Mouse (Mus musculus) G1E (cell line): ENCODE data around the gene Smg6. TPM values are rescaled to one million over a fixed set of nuclear protein-coding genes. Genes with fewer than 3 reads are reported as not detected.

Source experiments
- ATAC-seq: 2 replicates; pipeline ENCODE4 v1.8.0; 2016; ENCODE audit warnings: mild to moderate bottlenecking; ENCODE audit not compliant: insufficient number of reproducible peaks, poor library complexity, low FRiP score, severe bottlenecking; ENCODE audit errors: extremely low read depth
- DNase-seq: peaks from one replicate; pipeline ENCODE4 v3.0.0; 2012; ENCODE audit warnings: low spot score
- H3K27me3 ChIP-seq: 2 replicates; pipeline ENCODE4 v1.6.1; 2012; ENCODE audit warnings: mild to moderate bottlenecking, low read length, inconsistent platforms; ENCODE audit not compliant: insufficient read depth
- H3K36me3 ChIP-seq: replicated peaks from 2 replicates; pipeline ENCODE3; 2012; ENCODE audit warnings: mild to moderate bottlenecking, inconsistent platforms
- H3K4me1 ChIP-seq: 2 replicates; pipeline ENCODE4 v1.6.1; 2012; ENCODE audit warnings: low read depth, low read length, inconsistent platforms, mixed read lengths; ENCODE audit not compliant: insufficient read depth
- H3K4me3 ChIP-seq: 2 replicates; pipeline ENCODE4 v1.5.1; 2012; ENCODE audit warnings: low read depth, mild to moderate bottlenecking, inconsistent platforms, low read length, moderate library complexity, mixed read lengths
- H3K9me3 ChIP-seq: replicated peaks from 2 replicates; pipeline ENCODE4 v1.6.1; 2012; ENCODE audit warnings: inconsistent platforms
- CTCF ChIP-seq: IDR thresholded peaks from 2 replicates; pipeline ENCODE4 v1.5.1; 2012; ENCODE audit warnings: low read depth, low read length, inconsistent platforms, mixed read lengths
- GATA1 ChIP-seq: IDR thresholded peaks from 2 replicates; pipeline ENCODE4 v1.6.1; 2012; ENCODE audit warnings: borderline replicate concordance, low read length, inconsistent platforms, mixed read lengths
- GATA2 ChIP-seq: IDR thresholded peaks from 2 replicates; pipeline ENCODE4 v1.6.1; 2012; ENCODE audit warnings: low read depth, low read length, inconsistent platforms, borderline replicate concordance
- POLR2AphosphoS5 ChIP-seq: IDR thresholded peaks from 2 replicates; pipeline ENCODE4 v1.6.1; 2012; ENCODE audit warnings: low read depth, low read length, inconsistent platforms; ENCODE audit not compliant: insufficient replicate concordance
- TAL1 ChIP-seq: conservative IDR thresholded peaks from 2 replicates; pipeline ENCODE4 v1.6.1; 2012; ENCODE audit warnings: low read depth, low read length, inconsistent platforms, mixed read lengths
- polyA plus RNA-seq: library from polyadenylated mRNA; stranded (reverse); fragments of >175 nt; gene quantifications from 2 replicates; pipeline ENCODE4 v1.2.3, GENCODE M21; 2012
- total RNA-seq, 2 experiments: library from RNA; stranded (forward) in 1 of 2; stranded (reverse) in 1 of 2; fragments of 200-1000 nt in 1 of 2; fragments of >200 nt in 1 of 2; fragmentation: Nextera tagmentation in 1 of 2; gene quantifications; 2 replicates each; pipeline ENCODE4 v1.2.3; 2014 to 2017

Smg6 gene
- total and polyA plus RNA-seq, 3 experiments, result 17.4 to 54.3 (median 42.1) TPM

DNA sequence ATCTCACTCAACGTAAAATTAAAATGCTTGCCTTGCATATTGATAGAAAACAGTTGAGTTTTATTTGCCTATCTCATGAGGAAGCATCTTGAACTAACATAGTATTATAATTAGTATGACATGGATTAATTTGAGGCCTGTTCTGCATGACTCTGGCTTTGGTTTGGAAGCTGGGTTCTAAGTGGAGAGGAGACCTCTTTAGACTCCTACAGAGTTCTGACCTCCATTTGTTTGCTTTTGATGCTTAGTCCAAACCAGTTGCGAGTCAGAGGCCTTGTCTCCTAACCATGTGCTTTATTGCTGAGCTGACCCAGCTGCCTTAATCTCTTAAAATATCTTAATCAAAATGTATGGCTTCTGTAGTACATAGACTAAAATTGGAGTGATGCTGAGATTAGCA lies 32.0 kb downstream of the Smg6 start:
- Histone ChIP-seq H3K27me3 (no peaks in the 10 kb centered on the region), H3K36me3 (peaks cover 59% of the 10 kb centered on the region), H3K9me3 (no peaks in the 10 kb centered on the region), H3K4me1 (peaks cover 13% of the 10 kb centered on the region), H3K4me3 (no peak overlapping the region)
- ATAC-seq (no peak), DNase-seq (no peak)
- TF ChIP-seq POLR2AphosphoS5, result no peak
- no peak for TF ChIP-seq CTCF
- no peak for TF ChIP-seq GATA2
- TF ChIP-seq TAL1, result no peak
- no peak for TF ChIP-seq GATA1

DNA sequence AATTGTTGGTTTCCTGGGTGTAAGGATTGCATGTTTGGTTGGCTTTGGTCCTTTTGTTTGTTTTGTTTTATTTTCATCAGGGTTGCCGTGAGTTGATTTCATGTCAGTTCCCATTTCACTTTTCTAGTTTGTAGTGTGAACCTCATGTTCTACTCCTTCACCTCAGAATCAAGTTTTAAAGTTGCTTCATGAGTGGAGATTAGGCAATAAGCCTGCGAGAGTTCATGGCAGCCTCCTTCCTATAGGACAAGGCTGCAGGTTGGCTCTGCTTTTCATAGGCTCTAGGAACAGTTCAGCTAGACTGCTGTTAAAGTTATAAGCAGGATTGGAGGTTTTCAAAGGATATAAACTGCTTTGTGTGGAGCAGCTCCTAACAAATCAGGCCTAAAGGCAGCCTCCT lies 33.9 kb downstream of the Smg6 start:
- DNase-seq (no peak), ATAC-seq (no peak)
- H3K4me1 ChIP-seq, result peaks cover 11% of the 10 kb centered on the region
- no peaks in the 10 kb centered on the region for H3K27me3 ChIP-seq
- no peaks in the 10 kb centered on the region for H3K9me3 ChIP-seq
- H3K4me3 ChIP-seq, result no peak overlapping the region
- TF ChIP-seq GATA2 (no peak), CTCF (no peak), POLR2AphosphoS5 (no peak), TAL1 (no peak), GATA1 (no peak)
- H3K36me3 ChIP-seq, result peaks cover 48% of the 10 kb centered on the region

DNA sequence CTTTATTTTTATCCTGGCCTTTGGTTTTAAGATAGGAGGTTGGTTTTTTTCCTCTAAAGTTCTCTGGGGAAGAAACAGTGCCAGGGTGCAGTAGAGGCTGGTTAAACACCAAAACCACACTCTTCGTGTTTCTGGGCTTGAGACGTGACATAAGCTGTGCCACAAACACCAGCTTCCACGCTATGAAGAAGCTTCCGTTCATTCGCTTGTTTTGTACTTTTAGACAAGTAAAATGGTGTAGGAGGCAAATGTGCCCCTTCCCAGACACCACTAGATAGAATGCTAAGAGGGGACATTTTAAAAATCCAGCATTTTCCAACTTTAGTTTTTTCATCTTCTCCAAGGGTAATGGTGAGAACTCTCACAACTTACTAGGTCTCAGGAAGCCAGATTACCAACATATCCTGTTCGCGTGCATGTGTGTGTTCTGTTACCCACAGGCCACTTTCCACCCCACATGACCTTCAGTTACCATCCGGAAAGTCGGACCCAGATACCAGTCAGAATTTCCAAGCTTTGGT lies 34.5 kb downstream of the Smg6 start:
- no peak for DNase-seq
- no peak for ATAC-seq
- peaks cover 44% of the 10 kb centered on the region for H3K36me3 ChIP-seq
- no peaks in the 10 kb centered on the region for H3K27me3 ChIP-seq
- H3K9me3 ChIP-seq, result no peaks in the 10 kb centered on the region
- H3K4me3 ChIP-seq, result no peak overlapping the region
- no peak for TF ChIP-seq POLR2AphosphoS5
- TF ChIP-seq CTCF, result no peak
- TF ChIP-seq GATA1, result no peak
- TF ChIP-seq GATA2, result no peak
- no peak for TF ChIP-seq TAL1
- peaks cover 6% of the 10 kb centered on the region for H3K4me1 ChIP-seq

DNA sequence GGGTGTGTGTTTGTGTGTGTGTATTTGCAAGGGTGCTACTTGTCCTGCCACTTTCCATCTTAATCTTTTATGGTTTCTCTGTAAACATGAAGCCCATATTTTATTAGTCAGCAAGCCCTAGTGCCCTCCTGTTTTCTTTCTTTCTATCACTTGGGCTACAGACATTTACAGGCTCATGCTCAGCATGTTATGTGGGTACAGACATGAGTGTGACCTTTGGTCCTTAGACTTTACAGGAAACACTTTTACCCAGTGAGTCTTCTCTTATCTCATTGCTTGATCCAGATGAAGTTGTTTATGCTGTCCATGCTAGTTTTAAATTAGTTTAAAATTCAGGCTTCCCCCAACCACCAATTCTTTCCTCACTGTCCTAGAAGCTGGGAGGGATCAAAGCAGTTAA lies 36.3 kb downstream of the Smg6 start:
- ATAC-seq, result no peak
- Histone ChIP-seq H3K4me3 (no peak overlapping the region), H3K9me3 (no peaks in the 10 kb centered on the region), H3K4me1 (peaks cover 3% of the 10 kb centered on the region; the same call in 1 of the 2 replicates), H3K36me3 (peaks cover 39% of the 10 kb centered on the region), H3K27me3 (no peaks in the 10 kb centered on the region)
- TF ChIP-seq GATA1 (no peak), TAL1 (no peak), POLR2AphosphoS5 (no peak), GATA2 (no peak), CTCF (no peak)
- no peak for DNase-seq

DNA sequence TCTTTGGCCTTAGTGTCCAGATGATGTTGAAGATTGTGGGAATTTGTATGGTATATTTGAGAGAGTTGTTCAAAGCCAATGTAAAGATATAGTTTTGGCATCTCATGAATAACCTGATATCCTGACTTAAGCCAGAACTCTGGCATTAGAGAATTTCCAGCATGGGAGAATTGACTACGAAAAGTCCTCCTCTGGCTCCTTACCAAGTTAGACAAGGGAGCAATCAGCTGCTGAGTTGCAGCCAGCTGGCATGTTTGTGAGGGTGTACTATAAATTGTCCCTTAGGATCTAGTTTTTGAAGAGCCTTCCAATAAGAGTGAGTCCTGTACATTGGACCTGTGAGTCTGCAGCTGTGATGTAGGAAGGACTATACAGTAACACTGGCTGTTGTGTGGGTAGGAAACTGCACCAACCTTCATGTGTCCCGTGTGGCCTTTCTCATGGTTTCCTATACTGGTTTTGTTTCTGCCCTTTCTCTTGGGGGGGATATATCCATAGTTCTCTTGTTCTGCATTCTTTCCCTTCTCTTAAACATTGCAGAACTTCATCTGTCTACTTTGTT lies 37.3 kb downstream of the Smg6 start:
- Histone ChIP-seq H3K36me3 (peaks cover 32% of the 10 kb centered on the region), H3K4me1 (peaks cover 3% of the 10 kb centered on the region; the same call in 1 of the 2 replicates), H3K27me3 (no peaks in the 10 kb centered on the region), H3K4me3 (no peak overlapping the region), H3K9me3 (no peaks in the 10 kb centered on the region)
- no peak for TF ChIP-seq CTCF
- TF ChIP-seq POLR2AphosphoS5, result no peak
- no peak for TF ChIP-seq TAL1
- TF ChIP-seq GATA2, result no peak
- no peak for TF ChIP-seq GATA1
- no peak for DNase-seq
- no peak for ATAC-seq

DNA sequence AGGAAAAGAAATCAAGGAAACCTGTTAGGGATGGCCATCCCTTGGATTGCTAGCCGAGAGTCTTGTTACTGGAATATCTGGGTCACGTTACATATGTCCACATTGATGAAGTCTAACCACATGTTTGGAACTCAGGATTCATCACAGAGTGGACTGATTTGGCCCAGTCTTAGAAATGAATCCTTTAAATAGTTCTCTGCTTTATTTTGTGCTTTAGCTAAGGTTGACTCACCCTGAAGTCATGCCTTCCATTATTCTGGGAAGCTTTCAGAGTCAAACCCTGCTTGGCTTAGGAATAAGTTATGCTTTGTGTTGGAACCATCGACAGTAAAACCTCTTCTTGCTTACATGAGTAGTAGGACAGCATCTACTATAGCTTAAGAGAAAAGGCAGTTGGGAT lies 39.9 kb downstream of the Smg6 start:
- ATAC-seq (no peak), DNase-seq (no peak)
- TF ChIP-seq POLR2AphosphoS5 (no peak), CTCF (no peak), TAL1 (no peak), GATA1 (no peak), GATA2 (no peak)
- no peaks in the 10 kb centered on the region for H3K27me3 ChIP-seq
- no peak overlapping the region for H3K4me3 ChIP-seq
- H3K36me3 ChIP-seq, result peaks cover 30% of the 10 kb centered on the region
- H3K4me1 ChIP-seq, result no peaks in the 10 kb centered on the region
- H3K9me3 ChIP-seq, result no peaks in the 10 kb centered on the region
